Mouse (Mus musculus) heart, adult 2 months (tissue): ENCODE results near the gene Masp2. TPM values are rescaled to one million over a fixed set of nuclear protein-coding genes. Genes with fewer than 3 reads are reported as not detected.

Experiments used
- DNase-seq, 2 experiments: peaks; one replicate each; pipeline ENCODE4 v3.0.0; 2021
- H3K27ac ChIP-seq: fragments of 200-600 bp; 2 replicates; pipeline ENCODE4 v1.8.1; 2022
- H3K27me3 ChIP-seq: fragments of 200-500 bp; 2 replicates; pipeline ENCODE4 v1.6.1; 2012; ENCODE audit warnings: mild to moderate bottlenecking, low read length, inconsistent platforms, mixed read lengths; ENCODE audit not compliant: control insufficient read depth, insufficient read depth
- H3K36me3 ChIP-seq: fragments of 200-500 bp; 2 replicates; pipeline ENCODE4 v1.6.1; 2012; ENCODE audit warnings: low read length, inconsistent platforms; ENCODE audit not compliant: control insufficient read depth, insufficient read depth
- H3K4me1 ChIP-seq: fragments of 200-500 bp; 2 replicates; pipeline ENCODE4 v1.6.1; 2011; ENCODE audit warnings: low read length; ENCODE audit not compliant: control insufficient read depth, insufficient read depth
- H3K4me3 ChIP-seq: fragments of 200-600 bp; 2 replicates; pipeline ENCODE4 v1.8.1; 2022
- H3K79me2 ChIP-seq: fragments of 200-500 bp; replicated peaks from 2 replicates; pipeline ENCODE4 v1.6.1; 2012; ENCODE audit warnings: mild to moderate bottlenecking, inconsistent platforms, low read length, moderate library complexity, mixed read lengths; ENCODE audit not compliant: control insufficient read depth, insufficient read depth
- H3K9ac ChIP-seq: fragments of 200-500 bp; 2 replicates; pipeline ENCODE4 v1.6.1; 2012; ENCODE audit warnings: low read depth, mild to moderate bottlenecking, control low read depth, inconsistent platforms, low read length, mixed read lengths
- CTCF ChIP-seq: fragments of 200-600 bp; IDR thresholded peaks from 2 replicates; pipeline ENCODE4 v1.8.1; 2022; ENCODE audit warnings: antibody characterized with exemption, mild to moderate bottlenecking, moderate library complexity
- EP300 ChIP-seq: fragments of 200-500 bp; IDR thresholded peaks from 2 replicates; pipeline ENCODE4 v1.6.1; 2011; ENCODE audit warnings: low read depth, low read length, control low read depth; ENCODE audit not compliant: insufficient read depth
- POLR2A ChIP-seq: fragments of 200-500 bp; IDR thresholded peaks from 2 replicates; pipeline ENCODE4 v1.6.1; 2011; ENCODE audit warnings: mild to moderate bottlenecking, low read depth, low read length, control low read depth; ENCODE audit not compliant: insufficient read depth
- WGBS: fragments of 180-500 bp; shearing (Covaris S2); methylation state at CpG from one replicate; pipeline ENCODE4 v1.1.7; 2018; 5-methylcytosine and 5-hydroxymethylcytosine counted together
- intact Hi-C: fragments of 180-260 bp; cut with DNase I; formaldehyde crosslinking; loops from one replicate; pipeline ENCODE4 v1.15.1; 2025
- polyA plus RNA-seq: library from polyadenylated mRNA; depleted of rRNA; stranded (reverse); fragments of >200 nt; gene quantifications from 2 replicates; pipeline ENCODE4 v1.2.3, GENCODE M21; 2012
- total RNA-seq, 2 experiments: library from RNA; stranded (reverse); gene quantifications; 2 replicates each; pipeline ENCODE4 v1.2.3; 2021

Gene Masp2
- total and polyA plus RNA-seq, 3 experiments, result 0.29 to 2.3 (median 0.52) TPM

DNA sequence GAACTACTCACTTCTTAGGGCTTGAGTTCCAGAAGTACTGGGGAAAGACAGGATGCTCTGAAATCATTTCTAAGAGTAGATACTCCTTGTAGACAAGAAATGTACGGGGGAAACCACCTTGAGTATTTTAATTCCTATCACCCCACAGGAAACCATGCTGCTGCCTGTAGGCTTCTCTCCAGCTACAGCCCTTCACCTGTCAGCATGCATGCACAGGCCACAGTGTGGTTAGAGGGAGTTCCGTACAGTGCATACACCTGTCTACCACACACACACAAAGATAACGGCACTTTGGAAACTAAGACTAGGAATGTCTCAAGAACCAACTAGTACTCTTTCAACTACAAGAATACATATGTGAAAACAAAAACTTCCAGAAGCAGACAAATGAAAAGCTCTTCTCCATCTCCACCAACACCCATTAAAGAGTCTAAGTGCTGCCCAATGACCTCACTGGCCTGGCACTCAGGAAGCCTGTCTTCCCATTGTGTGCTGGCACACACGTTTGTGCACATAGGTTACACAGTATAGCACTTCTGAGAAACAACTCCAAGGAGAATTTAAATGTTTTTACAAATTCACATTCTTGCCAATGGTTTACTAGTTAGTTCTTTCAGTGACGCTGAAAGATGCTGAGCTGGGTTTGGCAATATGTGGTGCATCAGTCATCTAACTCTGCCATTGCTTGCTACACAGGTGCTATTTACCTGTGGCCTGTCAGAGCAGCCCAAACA is 8.4 kb downstream of the Masp2 start:
- H3K4me1 ChIP-seq, result no peaks in the 10 kb centered on the region; the same call in 1 of the 2 replicates
- no peak for DNase-seq
- no peak for TF ChIP-seq POLR2A
- TF ChIP-seq CTCF, result no peak
- TF ChIP-seq EP300, result no peak
- H3K9ac ChIP-seq, result no peak overlapping the region
- 55% methylated on average over 5 of the region's 5 CpGs for WGBS
- H3K27me3 ChIP-seq, result no peaks in the 10 kb centered on the region
- no peak overlapping the region for H3K4me3 ChIP-seq
- peaks cover 16% of the 10 kb centered on the region for H3K36me3 ChIP-seq
- no peak overlapping the region for H3K27ac ChIP-seq
- intact Hi-C loops, result no loop called here
- H3K79me2 ChIP-seq, result no peaks in the 10 kb centered on the region

DNA sequence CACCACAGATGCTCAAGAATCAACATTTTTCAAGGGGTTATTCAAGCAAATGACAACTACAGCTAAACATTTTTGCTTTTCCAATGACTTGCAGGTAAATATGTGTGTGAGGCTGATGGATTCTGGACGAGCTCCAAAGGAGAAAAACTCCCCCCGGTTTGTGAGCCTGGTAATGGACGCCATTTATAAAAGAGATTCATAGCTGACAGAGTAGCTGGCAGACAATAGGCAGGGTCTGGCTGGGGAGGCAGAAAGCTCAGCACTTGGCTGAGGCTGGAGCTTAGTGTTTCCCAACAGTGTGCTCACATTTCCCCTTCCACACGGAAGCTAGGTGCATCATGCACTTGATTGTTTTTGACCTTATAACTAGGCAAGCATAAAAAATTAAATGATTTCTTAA is 10.2 kb downstream of the Masp2 start:
- Histone ChIP-seq H3K79me2 (no peaks in the 10 kb centered on the region), H3K4me1 (no peaks in the 10 kb centered on the region; the same call in 1 of the 2 replicates), H3K36me3 (peaks cover 17% of the 10 kb centered on the region), H3K9ac (no peak overlapping the region), H3K27ac (no peak overlapping the region), H3K4me3 (no peak overlapping the region), H3K27me3 (no peaks in the 10 kb centered on the region)
- WGBS, result 49% methylated on average over 4 of the region's 4 CpGs
- intact Hi-C loops, result no loop called here
- no peak for TF ChIP-seq POLR2A
- no peak for TF ChIP-seq CTCF
- no peak for TF ChIP-seq EP300
- DNase-seq, result no peak

GRCm38 (mm10) chr4:148613738-148614137 is 11.4 kb downstream of the Masp2 start:
- no peaks in the 10 kb centered on the region for H3K27me3 ChIP-seq
- peaks cover 18% of the 10 kb centered on the region for H3K36me3 ChIP-seq
- no peak overlapping the region for H3K27ac ChIP-seq
- no peaks in the 10 kb centered on the region; the same call in 1 of the 2 replicates for H3K4me1 ChIP-seq
- no peaks in the 10 kb centered on the region; the same call in 1 of the 2 replicates for H3K79me2 ChIP-seq
- H3K9ac ChIP-seq, result no peak overlapping the region
- no peak overlapping the region for H3K4me3 ChIP-seq
- no peak for TF ChIP-seq POLR2A
- TF ChIP-seq CTCF, result no peak
- TF ChIP-seq EP300, result no peak
- intact Hi-C loops, result no loop called here
- no peak for DNase-seq
- 82% methylated on average over 9 of the region's 9 CpGs for WGBS

GRCm38 (mm10) chr4:148619805-148620204 is 17.5 kb downstream of the Masp2 start:
- Histone ChIP-seq H3K36me3 (peaks cover 56% of the 10 kb centered on the region), H3K4me3 (no peak overlapping the region), H3K27me3 (no peaks in the 10 kb centered on the region), H3K4me1 (peaks cover 5% of the 10 kb centered on the region), H3K27ac (no peak overlapping the region), H3K79me2 (no peaks in the 10 kb centered on the region; the same call in none of the 2 replicates), H3K9ac (no peak overlapping the region)
- 83% methylated on average over 1 of the region's 1 CpGs for WGBS
- no peak for DNase-seq
- intact Hi-C loops, result no loop called here
- TF ChIP-seq EP300 (no peak), CTCF (no peak), POLR2A (no peak)

DNA sequence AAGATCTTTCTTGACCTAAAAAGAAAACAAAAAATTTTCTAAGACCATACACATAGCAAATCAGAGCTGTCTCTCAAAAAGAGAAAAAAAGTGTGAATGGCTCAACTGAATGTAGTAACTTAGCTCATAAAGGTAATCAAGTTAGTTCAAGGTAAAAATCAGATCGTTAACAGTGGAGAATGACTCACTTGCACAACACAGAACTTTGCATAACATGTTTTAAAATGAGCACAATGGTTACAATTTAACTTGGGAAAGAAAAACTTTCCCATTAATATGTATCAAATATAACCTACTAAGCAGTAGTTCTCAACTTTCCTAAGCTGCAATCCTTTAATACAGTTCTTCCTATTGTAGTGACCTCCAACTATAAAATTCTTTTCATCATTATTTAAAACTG is 18.4 kb downstream of the Masp2 start:
- no peak overlapping the region for H3K9ac ChIP-seq
- no peaks in the 10 kb centered on the region; the same call in none of the 2 replicates for H3K79me2 ChIP-seq
- H3K27ac ChIP-seq, result no peak overlapping the region
- H3K36me3 ChIP-seq, result peaks cover 52% of the 10 kb centered on the region
- no peak overlapping the region for H3K4me3 ChIP-seq
- DNase-seq, result no peak
- peaks cover 6% of the 10 kb centered on the region for H3K4me1 ChIP-seq
- 93% methylated on average over 1 of the region's 1 CpGs for WGBS
- TF ChIP-seq EP300 (no peak), POLR2A (no peak), CTCF (no peak)
- intact Hi-C loops, result no loop called here
- H3K27me3 ChIP-seq, result no peaks in the 10 kb centered on the region

DNA sequence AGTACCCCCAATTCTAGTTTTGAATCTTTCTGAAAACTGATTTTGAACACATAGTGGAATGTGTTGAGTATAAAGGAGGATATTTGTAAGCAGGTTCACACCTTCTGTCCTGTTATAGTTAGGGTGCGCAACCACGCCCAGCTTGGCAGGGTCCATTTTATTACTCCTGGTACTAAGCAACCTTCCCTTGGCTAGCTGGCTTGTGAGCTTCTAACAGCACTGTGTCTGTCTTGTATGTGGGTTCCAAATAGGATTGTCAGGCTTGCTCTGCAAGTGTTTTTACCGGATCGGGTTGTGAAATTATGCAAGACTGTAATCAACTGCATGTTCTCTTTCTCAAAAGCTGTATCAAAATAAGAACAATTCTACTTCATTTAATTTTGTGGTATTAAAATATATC is 20.1 kb downstream of the Masp2 start:
- Histone ChIP-seq H3K79me2 (peaks cover 1% of the 10 kb centered on the region), H3K4me1 (peaks cover 6% of the 10 kb centered on the region), H3K27me3 (no peaks in the 10 kb centered on the region), H3K4me3 (no peak overlapping the region), H3K27ac (no peak overlapping the region), H3K36me3 (peaks cover 50% of the 10 kb centered on the region), H3K9ac (no peak overlapping the region)
- no peak for DNase-seq
- WGBS, result 86% methylated on average over 4 of the region's 4 CpGs
- intact Hi-C loops, result no loop called here
- TF ChIP-seq EP300, result no peak
- TF ChIP-seq CTCF, result no peak
- no peak for TF ChIP-seq POLR2A
